Mouse (Mus musculus) mouse trophoblast stem cell (cell line): Measurements from ENCODE around the gene Fgfbp3.
"Not testable (repeated sequence)": the region's sequence is repeated elsewhere in the genome, so short reads cannot be mapped to it uniquely, and the experiment has no call there.

Source experiments
- in situ Hi-C, 2 experiments: fragments of 300-500 bp; cut with MseI, MboI; formaldehyde crosslinking; loops; 2 replicates in 1 of 2; 3 replicates in 1 of 2; pipeline ENCODE4 v1.15.1; 2025

The Fgfbp3 gene

GRCm38 (mm10) chr19:36910424-36911045 is 8.9 kb downstream of the Fgfbp3 start:
- in situ Hi-C loops = no loop called here

GRCm38 (mm10) chr19:36909676-36910292 is 9.6 kb downstream of the Fgfbp3 start:
- in situ Hi-C loops = no loop called here

- in situ Hi-C loops = no loop called here
Observed at GRCm38 (mm10) chr19:36909150-36909549, 10.3 kb downstream of the Fgfbp3 start.

DNA sequence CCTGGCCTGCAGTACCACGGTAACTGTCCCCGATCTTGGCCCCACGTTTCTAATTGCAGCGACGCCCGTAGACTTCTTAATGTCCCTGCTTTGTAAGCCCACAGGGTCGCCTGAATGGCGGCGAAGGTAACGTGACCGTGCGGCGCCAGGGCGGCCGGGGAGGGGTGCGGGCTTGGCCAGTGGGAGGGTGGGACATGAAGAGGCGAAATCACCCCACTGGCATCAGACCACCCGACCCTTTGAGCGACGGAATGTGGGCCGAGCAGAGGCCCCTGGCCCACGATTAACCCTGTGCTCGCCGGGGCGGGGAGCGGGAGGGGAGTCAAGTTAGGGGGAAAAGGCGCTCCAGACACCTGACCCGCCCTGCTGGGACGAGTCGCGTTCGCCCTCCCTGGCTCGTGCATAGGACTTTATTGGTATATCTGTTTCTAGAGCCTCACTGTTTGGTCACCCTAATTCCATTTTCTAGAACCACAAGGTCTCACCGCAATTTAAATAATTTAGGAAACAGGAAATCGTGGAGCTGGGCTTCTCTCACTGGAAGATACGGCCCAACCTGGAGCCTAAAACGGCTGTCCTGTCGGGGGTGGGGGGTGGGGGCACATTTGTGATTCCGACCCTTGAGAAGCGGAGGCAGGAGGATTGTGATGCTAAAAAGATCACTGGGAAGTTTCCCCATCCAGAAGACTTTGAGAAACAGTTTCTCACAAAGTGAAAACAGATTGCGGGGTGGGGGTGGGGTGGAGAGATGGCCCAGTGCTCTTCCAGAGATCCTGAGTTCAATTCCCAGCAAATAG is 15.0 kb downstream of the Fgfbp3 start:
- in situ Hi-C loops = no loop called here

DNA sequence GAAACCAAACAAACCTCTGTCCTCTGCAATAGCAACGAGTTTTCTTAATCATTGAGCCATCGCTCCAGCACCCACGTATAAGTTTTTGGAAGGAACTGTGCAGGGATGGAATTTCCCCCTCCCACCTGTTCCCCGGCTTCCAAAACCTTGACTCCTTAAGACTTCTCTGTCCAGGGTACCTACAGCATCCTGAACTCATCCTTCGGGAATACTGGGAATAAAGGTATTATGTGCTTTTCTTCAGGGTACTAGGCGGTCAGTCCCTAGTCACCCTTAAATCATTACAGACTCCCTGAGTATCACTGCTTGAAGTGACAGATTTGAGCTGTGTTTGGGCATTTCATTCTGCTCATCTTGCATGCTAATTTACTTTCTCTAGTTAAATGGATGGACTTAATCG is 16.0 kb downstream of the Fgfbp3 start:
- in situ Hi-C loops = no loop called here

DNA sequence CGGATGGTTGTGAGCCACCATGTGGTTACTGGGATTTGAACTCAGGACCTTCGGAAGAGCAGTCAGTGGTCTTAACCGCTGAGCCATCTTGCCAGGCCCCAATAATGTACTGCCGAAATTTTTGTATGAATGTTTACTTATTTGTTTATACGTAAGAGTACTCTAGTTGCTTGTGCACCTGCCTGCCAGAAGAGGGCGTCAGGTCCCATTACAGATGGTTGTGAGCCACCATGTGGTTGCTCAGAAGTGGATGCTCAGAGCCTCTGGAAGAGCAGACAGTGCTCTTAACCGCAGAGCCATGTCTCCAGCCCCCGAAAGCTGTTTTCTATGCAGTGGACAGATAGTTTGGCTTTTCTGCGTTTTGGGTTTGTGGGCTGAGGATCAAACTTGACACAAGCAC is 21.6 kb downstream of the Fgfbp3 start:
- in situ Hi-C loops = no loop called here

DNA sequence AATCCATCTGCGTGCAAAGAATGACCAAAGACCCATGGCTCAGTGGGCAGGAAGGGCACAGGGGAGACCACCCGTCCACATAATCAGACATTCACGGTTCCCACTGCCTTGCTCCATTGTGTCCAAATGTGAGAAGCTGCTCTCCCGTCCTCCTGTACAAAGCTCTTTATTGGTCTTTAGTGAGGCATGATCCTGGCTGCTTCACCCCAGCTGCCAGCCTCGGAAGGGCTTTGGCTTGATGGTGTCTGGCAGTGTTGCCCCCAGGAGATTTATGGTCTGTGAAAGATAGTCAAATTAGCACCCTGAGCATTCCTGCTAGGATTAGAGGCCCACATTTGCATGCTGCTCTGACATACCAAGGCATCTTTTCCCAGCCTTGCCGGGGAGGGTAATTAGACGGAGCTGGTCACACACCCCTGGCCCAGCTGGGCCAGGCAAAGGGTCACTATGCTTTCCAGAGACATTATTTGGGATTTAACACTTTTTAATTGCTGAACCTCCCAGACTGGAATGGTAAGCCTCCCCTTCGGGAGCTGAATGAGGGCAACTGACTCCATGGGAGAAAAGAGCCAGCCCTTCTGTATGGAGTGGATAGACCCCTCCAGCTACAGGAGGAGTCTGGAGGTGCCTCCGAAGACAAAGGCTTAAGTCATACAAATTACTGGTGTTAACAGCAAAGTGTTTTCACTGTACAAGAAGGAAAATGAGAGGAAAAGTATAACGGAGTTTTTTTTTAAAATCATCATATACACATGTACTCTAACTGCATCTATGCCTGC is 22.4 kb downstream of the Fgfbp3 start:
- in situ Hi-C loops = no loop called here

DNA sequence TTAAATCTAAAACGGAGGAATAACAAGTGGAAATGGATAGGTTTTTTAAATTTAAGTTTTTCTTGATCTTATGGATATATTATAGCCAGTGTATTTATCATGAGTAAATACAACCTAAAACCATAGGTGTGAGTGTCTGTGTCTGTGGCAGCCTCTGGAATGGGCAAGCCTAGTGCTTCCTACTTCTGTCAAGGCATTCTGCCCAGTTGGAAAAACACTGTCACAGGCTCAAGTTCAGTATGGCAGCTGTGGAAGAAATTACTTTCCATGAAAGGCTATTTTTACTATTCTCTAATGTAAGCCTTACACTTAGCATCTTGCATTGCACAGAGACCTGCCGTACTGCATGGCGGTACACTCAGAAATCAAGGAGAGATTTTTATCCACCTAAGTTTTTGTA is 27.7 kb downstream of the Fgfbp3 start:
- in situ Hi-C loops = no loop called here

- in situ Hi-C loops = no loop called here
Observed at GRCm38 (mm10) chr19:36887706-36888105, 31.7 kb downstream of the Fgfbp3 start.

DNA sequence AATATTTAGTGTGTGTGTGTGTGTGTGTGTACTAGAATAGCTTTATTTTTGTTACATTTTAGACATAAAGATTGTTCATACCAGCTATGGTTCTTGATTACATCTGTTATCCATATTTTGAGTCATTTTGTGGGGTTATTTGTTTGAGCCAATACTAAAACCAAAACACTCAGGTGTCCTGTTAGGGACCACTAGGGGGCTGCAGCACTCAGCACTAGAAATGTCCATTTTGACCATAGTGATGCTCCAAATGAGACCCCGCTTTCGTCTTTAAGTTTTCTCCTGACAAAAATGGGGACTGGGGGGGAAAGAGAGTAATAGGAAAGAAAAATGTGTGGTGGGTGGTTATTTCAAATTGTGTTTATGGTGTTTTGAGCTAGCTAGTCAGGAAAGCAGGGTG is 33.1 kb downstream of the Fgfbp3 start:
- in situ Hi-C loops = no loop called here

DNA sequence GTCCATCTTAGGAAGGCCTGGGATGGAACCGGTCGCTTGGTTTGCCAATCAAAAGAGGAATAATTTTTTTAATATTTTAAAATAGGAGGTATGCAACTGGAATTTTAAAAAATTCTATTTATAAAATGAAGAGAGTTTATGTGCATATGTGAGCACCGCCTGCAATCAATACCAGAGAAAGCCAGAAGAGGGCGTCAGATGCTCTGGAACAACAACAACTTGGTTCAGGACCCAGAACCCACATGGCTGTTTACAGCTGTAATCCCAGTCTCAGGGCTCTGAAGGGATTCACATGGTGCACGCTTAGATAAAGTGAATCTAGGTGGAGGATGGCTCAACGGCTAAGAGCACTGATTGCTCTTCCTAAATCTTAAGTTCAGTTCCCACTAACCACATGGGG is 36.3 kb downstream of the Fgfbp3 start:
- in situ Hi-C loops = no loop called here

- in situ Hi-C loops = no loop called here
Observed at GRCm38 (mm10) chr19:36878743-36879495, 40.5 kb downstream of the Fgfbp3 start.

DNA sequence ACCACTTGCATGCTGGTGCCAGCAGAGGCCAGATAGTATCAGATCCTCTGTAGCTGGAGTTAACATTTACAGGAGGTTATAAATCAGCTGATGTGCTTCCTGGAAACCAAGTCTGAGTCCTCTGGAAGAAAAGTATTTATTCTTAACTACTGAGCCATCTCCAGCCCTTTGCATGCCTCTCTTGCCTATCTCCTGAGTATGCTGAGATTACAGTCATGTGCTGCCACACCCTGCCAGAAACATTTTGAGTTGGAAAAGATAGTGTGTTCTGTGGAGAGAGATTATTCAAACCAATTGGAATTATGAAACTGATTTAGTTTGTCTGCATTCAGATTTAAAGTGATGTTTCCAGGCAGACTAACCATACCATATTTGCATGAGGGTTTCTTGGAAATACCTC is 42.1 kb downstream of the Fgfbp3 start:
- in situ Hi-C loops = no loop called here

- in situ Hi-C loops = no loop called here
Observed at GRCm38 (mm10) chr19:36874651-36875050, 44.8 kb downstream of the Fgfbp3 start.

- in situ Hi-C loops = not testable (repeated sequence)
Observed at GRCm38 (mm10) chr19:36868675-36869074, 50.7 kb downstream of the Fgfbp3 start.
